Comparison of ENCODE assay signal across 17 mouse cellular contexts in the genomic region with DNA sequence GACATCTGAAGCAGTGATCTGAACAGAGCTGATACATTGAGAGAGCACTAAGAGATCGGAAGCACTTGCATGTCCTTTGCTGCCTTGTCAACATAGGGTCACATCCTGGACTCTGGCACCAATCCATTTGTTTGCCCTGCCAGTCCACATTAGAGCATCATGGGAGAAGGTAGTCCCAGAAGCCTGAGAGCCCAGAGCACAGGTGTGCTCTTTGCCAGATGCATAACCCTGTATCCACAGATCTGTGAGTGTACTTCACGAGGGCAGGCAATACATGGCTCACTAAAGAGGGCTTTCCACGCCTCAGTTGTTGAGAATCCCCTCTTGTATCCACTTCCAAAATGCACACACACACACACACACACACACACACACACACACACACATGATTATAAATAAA.
A peak's percentile ranks its signal among the peaks of the same experiment; 100 is the strongest.
DNase-seq lines count a peak whose midpoint lies in the region; ATAC-seq lines count a peak whose summit lies in the region.
"Had no signal": no experiment of that assay in that cellular context is flagged by ENCODE, and none has a peak within 500 bp of the region (broad histone marks: within the 10 kb centered on the region; RNA-seq: fewer than 3 reads in every experiment).

No protein-coding gene starts in this region.

- H3K4me3 ChIP-seq in hindbrain, embryonic 12.5 days: no peak overlapping the region
- H3K4me3 ChIP-seq in hindbrain, embryonic 11.5 days (ENCODE audit: low read depth, low read length): no peak overlapping the region
- no peak overlapping the region for H3K4me3 ChIP-seq in kidney, embryonic 14.5 days (ENCODE audit: low read length)
- no peak overlapping the region for H3K4me3 ChIP-seq in neural tube, embryonic 12.5 days
- H3K4me3 ChIP-seq in neural tube, embryonic 15.5 days (replicated peaks): no peak overlapping the region
- H3K4me3 ChIP-seq: liver, embryonic 13.5 days; megakaryocyte, embryonic 14.5 days had no signal

- DNase-seq in hindbrain, embryonic 11.5 days (ENCODE audit: low spot score): no peak
- DNase-seq in kidney, postnatal 14 days: peak; percentile 26
- no peak for DNase-seq in neural tube, embryonic 10.5 days (ENCODE audit: extremely low spot score, low spot score)
- DNase-seq in thymus, postnatal 0 days (ENCODE audit: low spot score): no peak
- DNase-seq: adrenal gland, adult 8-10 months; cerebellum, adult 11-12 months; cerebellum, postnatal 25 days; gastrocnemius, postnatal 10 days; liver, embryonic 13.5 days; lung, postnatal 10 days; right cerebral cortex, postnatal 14 days had no signal

- no peak overlapping the region for H3K27ac ChIP-seq in hindbrain, embryonic 12.5 days
- H3K27ac ChIP-seq in hindbrain, embryonic 11.5 days (ENCODE audit: low read depth, low read length): no peak overlapping the region
- no peak overlapping the region for H3K27ac ChIP-seq in kidney, embryonic 14.5 days (ENCODE audit: low read depth, low read length)
- H3K27ac ChIP-seq in neural tube, embryonic 12.5 days: no peak overlapping the region
- H3K27ac ChIP-seq in neural tube, embryonic 15.5 days (replicated peaks): no peak overlapping the region
- H3K27ac ChIP-seq: liver, embryonic 13.5 days had no signal

- no peaks in the 10 kb centered on the region for H3K27me3 ChIP-seq in hindbrain, embryonic 12.5 days
- no peaks in the 10 kb centered on the region for H3K27me3 ChIP-seq in hindbrain, embryonic 11.5 days (ENCODE audit: control insufficient read depth, insufficient read depth, low read length)
- no peaks in the 10 kb centered on the region for H3K27me3 ChIP-seq in kidney, embryonic 14.5 days (ENCODE audit: control insufficient read depth, insufficient read depth, low read length)
- H3K27me3 ChIP-seq in neural tube, embryonic 12.5 days (replicated peaks): no peaks in the 10 kb centered on the region
- no peaks in the 10 kb centered on the region for H3K27me3 ChIP-seq in neural tube, embryonic 15.5 days (replicated peaks)
- H3K27me3 ChIP-seq: CH12.LX; liver, embryonic 13.5 days; megakaryocyte, embryonic 14.5 days had no signal

- H3K36me3 ChIP-seq in hindbrain, embryonic 12.5 days: no peaks in the 10 kb centered on the region
- H3K36me3 ChIP-seq in hindbrain, embryonic 11.5 days (ENCODE audit: control insufficient read depth, insufficient read depth, low read length): no peaks in the 10 kb centered on the region
- no peaks in the 10 kb centered on the region for H3K36me3 ChIP-seq in kidney, embryonic 14.5 days (ENCODE audit: control insufficient read depth, insufficient read depth, low read length)
- no peaks in the 10 kb centered on the region for H3K36me3 ChIP-seq in neural tube, embryonic 12.5 days
- no peaks in the 10 kb centered on the region for H3K36me3 ChIP-seq in neural tube, embryonic 15.5 days
- H3K36me3 ChIP-seq: liver, embryonic 13.5 days had no signal

- H3K4me1 ChIP-seq in hindbrain, embryonic 12.5 days: peaks cover 3% of the 10 kb centered on the region
- H3K4me1 ChIP-seq in hindbrain, embryonic 11.5 days (replicated peaks; ENCODE audit: control insufficient read depth, insufficient read depth, low read length): no peaks in the 10 kb centered on the region
- 0 out of 2 replicates have a peak, but pooled peaks cover 5% of the 10 kb centered on the region for H3K4me1 ChIP-seq in kidney, embryonic 14.5 days (ENCODE audit: control insufficient read depth, insufficient read depth, low read length)
- H3K4me1 ChIP-seq in neural tube, embryonic 12.5 days: peaks cover 5% of the 10 kb centered on the region; the same call in 1 of the 2 replicates
- H3K4me1 ChIP-seq in neural tube, embryonic 15.5 days: peaks cover 14% of the 10 kb centered on the region
- H3K4me1 ChIP-seq: megakaryocyte, embryonic 14.5 days had no signal

- WGBS in hindbrain, embryonic 12.5 days: 82% methylated on average over 3 of the region's 3 CpGs
- WGBS in hindbrain, embryonic 11.5 days: 93% methylated on average over 3 of the region's 3 CpGs
- 96% methylated on average over 3 of the region's 3 CpGs for WGBS in kidney, embryonic 14.5 days
- WGBS in neural tube, embryonic 12.5 days: 79% methylated on average over 3 of the region's 3 CpGs
- WGBS in neural tube, embryonic 15.5 days: 79% methylated on average over 3 of the region's 3 CpGs

- peak; percentile 65; the same call in 1 of the 2 replicates for ATAC-seq in hindbrain, embryonic 12.5 days (ENCODE audit: low FRiP score)
- ATAC-seq in hindbrain, embryonic 11.5 days (ENCODE audit: low FRiP score): no peak
- ATAC-seq in kidney, embryonic 14.5 days (ENCODE audit: low FRiP score, low TSS enrichment): no peak
- ATAC-seq in neural tube, embryonic 12.5 days (ENCODE audit: low FRiP score, low read depth): peak; percentile 35
- ATAC-seq in neural tube, embryonic 15.5 days (ENCODE audit: low FRiP score): 0 out of 2 replicates have a peak, but pooled peaks have one; percentile 35

- no peak overlapping the region for H3K9ac ChIP-seq in hindbrain, embryonic 12.5 days
- no peak overlapping the region for H3K9ac ChIP-seq in hindbrain, embryonic 11.5 days (ENCODE audit: low read depth, low read length)
- no peak overlapping the region for H3K9ac ChIP-seq in kidney, embryonic 14.5 days (ENCODE audit: low read depth, low read length)
- no peak overlapping the region for H3K9ac ChIP-seq in neural tube, embryonic 12.5 days
- H3K9ac ChIP-seq in neural tube, embryonic 15.5 days (replicated peaks): no peak overlapping the region
- H3K9ac ChIP-seq: liver, embryonic 13.5 days had no signal

- no peak overlapping the region for H3K4me2 ChIP-seq in hindbrain, embryonic 12.5 days (replicated peaks)
- H3K4me2 ChIP-seq in hindbrain, embryonic 11.5 days (replicated peaks; ENCODE audit: low read depth, low read length): no peak overlapping the region
- no peak overlapping the region for H3K4me2 ChIP-seq in kidney, embryonic 14.5 days (replicated peaks; ENCODE audit: low read depth, low read length)
- H3K4me2 ChIP-seq in neural tube, embryonic 12.5 days (replicated peaks): no peak overlapping the region
- no peak overlapping the region for H3K4me2 ChIP-seq in neural tube, embryonic 15.5 days
- H3K4me2 ChIP-seq: liver, embryonic 13.5 days had no signal

- H3K9me3 ChIP-seq in hindbrain, embryonic 12.5 days (replicated peaks): no peaks in the 10 kb centered on the region
- H3K9me3 ChIP-seq in hindbrain, embryonic 11.5 days (ENCODE audit: control insufficient read depth, low read length): no peaks in the 10 kb centered on the region
- no peaks in the 10 kb centered on the region for H3K9me3 ChIP-seq in kidney, embryonic 14.5 days (ENCODE audit: control insufficient read depth, low read length)
- H3K9me3 ChIP-seq in neural tube, embryonic 12.5 days: no peaks in the 10 kb centered on the region
- H3K9me3 ChIP-seq in neural tube, embryonic 15.5 days (replicated peaks): no peaks in the 10 kb centered on the region
- H3K9me3 ChIP-seq: liver, embryonic 13.5 days; megakaryocyte, embryonic 14.5 days had no signal

Comparison
In these comparisons a context has a peak if more than half of its experiments do, and no peak if none do; other contexts are left out.
1. ATAC-seq: peak in hindbrain, embryonic 12.5 days (single experiment), neural tube, embryonic 12.5 days (single experiment) and neural tube, embryonic 15.5 days (single experiment); none in hindbrain, embryonic 11.5 days (single experiment) and kidney, embryonic 14.5 days (single experiment).